Mouse (Mus musculus) ovary, adult 18-20 months (tissue): ENCODE measurements around the gene Ctu2.

Experiments used
- DNase-seq: peaks from one replicate; pipeline ENCODE4 v3.0.0; 2022; ENCODE audit warnings: low spot score, mixed read lengths

Gene Ctu2

GRCm38 (mm10) chr8:122488387-122488786 is 12.4 kb downstream of the Ctu2 start:
- DNase-seq: no peak

GRCm38 (mm10) chr8:122497016-122497734 is 21.2 kb downstream of the Ctu2 start:
- no peak for DNase-seq

GRCm38 (mm10) chr8:122497912-122498311 is 22.0 kb downstream of the Ctu2 start:
- no peak for DNase-seq

GRCm38 (mm10) chr8:122500856-122501255 is 24.9 kb downstream of the Ctu2 start:
- peak; percentile 49 for DNase-seq

GRCm38 (mm10) chr8:122511552-122511951 is 35.6 kb downstream of the Ctu2 start:
- no peak for DNase-seq

GRCm38 (mm10) chr8:122512392-122512791 is 36.4 kb downstream of the Ctu2 start:
- no peak for DNase-seq

GRCm38 (mm10) chr8:122515699-122516098 is 39.8 kb downstream of the Ctu2 start:
- no peak for DNase-seq

GRCm38 (mm10) chr8:122517541-122518190 is 41.7 kb downstream of the Ctu2 start:
- DNase-seq: no peak

GRCm38 (mm10) chr8:122520611-122521010 is 44.7 kb downstream of the Ctu2 start:
- no peak for DNase-seq

- peak; percentile 49 for DNase-seq
Measured at GRCm38 (mm10) chr8:122522796-122523651, 47.1 kb downstream of the Ctu2 start.

- no peak for DNase-seq
Measured at GRCm38 (mm10) chr8:122523652-122524360, 47.9 kb downstream of the Ctu2 start.

- DNase-seq: no peak
Measured at GRCm38 (mm10) chr8:122524506-122524905, 48.6 kb downstream of the Ctu2 start.

- no peak for DNase-seq
Measured at GRCm38 (mm10) chr8:122525004-122525403, 49.1 kb downstream of the Ctu2 start.

GRCm38 (mm10) chr8:122526084-122526483 is 50.1 kb downstream of the Ctu2 start:
- no peak for DNase-seq

GRCm38 (mm10) chr8:122526526-122527170 is 50.7 kb downstream of the Ctu2 start:
- DNase-seq: peak; percentile 36

GRCm38 (mm10) chr8:122527937-122528336 is 52.0 kb downstream of the Ctu2 start:
- DNase-seq: no peak

GRCm38 (mm10) chr8:122529159-122529558 is 53.2 kb downstream of the Ctu2 start:
- no peak for DNase-seq

- no peak for DNase-seq
Measured at GRCm38 (mm10) chr8:122531312-122531711, 55.4 kb downstream of the Ctu2 start.
